Mouse (Mus musculus) CH12F3 (cell line): ENCODE measurements around the gene Soga1.

Experiments
- in situ Hi-C: fragments of 300-500 bp; cut with MboI; formaldehyde crosslinking; loops from 2 replicates; pipeline ENCODE4 v1.14.3; 2020; ENCODE audit warnings: low sequenced_read_pairs

Gene Soga1

GRCm38 (mm10) chr2:157064978-157065878 is 13.8 kb downstream of the Soga1 start:
- in situ Hi-C loops = no loop called here

DNA sequence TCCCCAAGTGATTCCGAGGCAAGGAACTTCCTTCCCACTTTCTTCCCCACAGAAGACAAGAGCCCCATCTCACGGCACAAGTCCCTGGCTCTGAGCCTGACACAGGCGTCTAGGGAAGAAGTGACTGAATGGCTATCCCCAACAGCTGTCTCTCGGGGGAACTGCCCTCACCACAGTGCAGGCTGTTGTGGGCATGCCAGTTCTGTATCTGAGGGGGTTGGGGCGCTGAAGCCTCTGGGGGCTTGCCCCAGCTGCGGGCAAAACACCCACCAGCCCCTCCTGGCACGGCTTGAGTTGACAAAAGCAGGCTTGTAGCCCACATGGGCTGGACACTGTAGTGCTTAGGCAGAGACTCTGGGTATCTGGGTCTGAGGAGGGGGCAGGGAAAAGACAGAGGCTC is 14.9 kb downstream of the Soga1 start:
- in situ Hi-C loops = no loop called here

DNA sequence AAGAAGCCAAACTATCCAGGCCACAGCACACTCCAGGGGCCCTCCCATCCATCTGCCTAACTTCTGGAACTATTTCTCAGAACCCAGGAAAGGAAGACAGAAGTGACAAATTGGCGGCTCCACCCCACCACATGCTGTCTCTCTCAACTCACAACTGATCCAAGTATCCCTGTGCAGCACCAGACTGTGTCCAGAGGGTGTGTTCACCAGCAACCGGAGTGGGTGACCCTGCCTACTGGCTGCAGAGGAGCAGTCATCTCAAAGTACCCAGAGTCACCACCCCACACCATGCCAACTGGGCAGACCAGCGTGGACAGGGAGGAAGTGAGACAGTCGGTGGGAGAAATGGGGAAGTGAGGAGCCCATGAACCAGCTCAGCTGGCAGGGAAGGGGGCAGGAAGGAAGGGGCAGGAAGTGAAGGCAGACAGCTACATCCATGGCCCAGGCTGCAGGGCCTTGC is 15.8 kb downstream of the Soga1 start:
- in situ Hi-C loops = no loop called here

DNA sequence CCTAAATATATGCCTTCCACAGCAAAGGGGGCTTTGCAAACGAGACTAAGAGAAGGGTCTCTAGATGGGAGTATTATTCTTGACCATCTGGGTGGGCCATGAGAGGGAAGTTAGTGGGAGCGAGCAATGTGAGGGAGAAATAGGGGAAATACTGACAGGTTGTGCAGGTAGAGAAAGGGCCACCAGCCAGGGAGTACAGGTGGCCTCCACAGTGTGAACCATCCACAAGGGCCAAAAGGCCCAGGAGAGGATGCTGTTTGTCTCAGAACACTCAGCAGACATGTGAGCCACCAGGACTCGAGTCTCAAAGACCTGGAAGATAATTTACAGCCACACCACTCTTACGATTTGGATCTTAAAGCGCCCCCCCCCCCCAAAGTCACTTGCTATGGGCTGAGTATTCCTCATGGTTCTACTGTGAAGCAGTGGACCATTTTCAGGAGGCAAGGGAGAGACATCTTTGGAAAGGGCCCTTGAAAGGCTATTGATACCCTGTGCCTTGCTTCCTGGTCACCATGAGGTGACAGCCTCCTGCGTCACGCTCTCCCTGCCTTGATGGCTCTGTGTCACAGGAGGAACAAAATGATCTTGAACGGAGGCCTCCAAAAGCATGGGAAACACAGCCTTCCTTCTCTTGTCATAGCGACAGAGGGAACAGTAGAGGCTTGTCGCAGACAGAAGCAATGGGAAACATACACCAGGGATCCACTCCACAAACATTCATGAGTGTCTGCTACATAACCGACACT is 18.3 kb downstream of the Soga1 start:
- in situ Hi-C loops = no loop called here

DNA sequence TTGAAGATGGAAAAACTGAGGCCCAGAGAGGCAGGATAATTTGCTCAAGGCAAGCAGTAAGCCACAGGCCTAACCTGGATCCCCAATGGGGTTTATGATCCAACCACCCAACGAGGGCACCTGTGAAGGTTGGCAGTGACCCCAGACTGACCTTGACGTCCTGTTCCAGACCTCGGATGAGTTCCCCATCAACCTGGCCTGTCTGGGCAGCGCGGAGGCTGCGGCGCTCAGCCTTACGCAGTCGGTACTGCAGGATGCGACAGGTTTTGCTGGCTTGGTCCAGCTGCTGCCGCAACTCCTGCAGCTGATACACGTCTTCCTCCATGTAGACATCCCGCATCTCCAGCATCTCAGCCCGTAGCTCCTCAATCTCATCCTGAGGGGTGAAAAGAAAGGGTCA is 19.0 kb downstream of the Soga1 start:
- in situ Hi-C loops = no loop called here

- in situ Hi-C loops = no loop called here
Observed at GRCm38 (mm10) chr2:157059166-157059565, 19.9 kb downstream of the Soga1 start.

DNA sequence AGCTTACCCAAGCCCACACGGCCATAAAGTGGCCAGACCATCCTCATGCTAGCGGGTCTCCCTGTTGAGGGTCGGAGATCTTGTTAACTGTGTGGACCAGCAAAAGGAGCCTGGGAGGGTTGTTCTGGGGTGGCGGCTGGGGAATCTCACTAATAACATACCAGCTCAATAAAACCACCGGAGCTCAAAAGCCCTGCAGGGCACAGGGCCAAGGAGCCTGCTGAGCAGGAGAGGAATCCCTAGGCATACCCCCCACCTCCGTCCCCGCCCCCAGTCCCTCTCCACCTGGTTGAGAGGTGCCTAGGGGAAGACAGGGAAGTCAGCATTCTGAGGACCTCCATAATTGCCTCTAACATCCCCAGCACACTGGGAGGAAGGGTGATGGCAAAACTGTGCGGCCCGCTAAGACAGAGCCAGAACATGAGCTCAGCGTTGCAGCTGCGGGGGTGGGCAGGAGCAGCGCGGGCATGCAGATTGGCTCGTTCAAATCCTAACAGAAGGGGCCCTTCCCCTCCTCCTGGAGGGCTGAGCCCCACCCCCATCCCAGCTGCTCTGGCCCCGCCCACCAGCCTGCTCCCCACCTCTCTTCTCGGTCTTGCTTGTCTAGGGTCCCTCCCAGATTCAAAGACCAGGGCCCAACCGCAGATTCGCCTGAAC is 20.6 kb downstream of the Soga1 start:
- in situ Hi-C loops = no loop called here

- in situ Hi-C loops = no loop called here
Observed at GRCm38 (mm10) chr2:157057758-157058157, 21.3 kb downstream of the Soga1 start.

GRCm38 (mm10) chr2:157057186-157057585 is 21.9 kb downstream of the Soga1 start:
- in situ Hi-C loops = no loop called here

GRCm38 (mm10) chr2:157055721-157056120 is 23.3 kb downstream of the Soga1 start:
- in situ Hi-C loops = no loop called here

DNA sequence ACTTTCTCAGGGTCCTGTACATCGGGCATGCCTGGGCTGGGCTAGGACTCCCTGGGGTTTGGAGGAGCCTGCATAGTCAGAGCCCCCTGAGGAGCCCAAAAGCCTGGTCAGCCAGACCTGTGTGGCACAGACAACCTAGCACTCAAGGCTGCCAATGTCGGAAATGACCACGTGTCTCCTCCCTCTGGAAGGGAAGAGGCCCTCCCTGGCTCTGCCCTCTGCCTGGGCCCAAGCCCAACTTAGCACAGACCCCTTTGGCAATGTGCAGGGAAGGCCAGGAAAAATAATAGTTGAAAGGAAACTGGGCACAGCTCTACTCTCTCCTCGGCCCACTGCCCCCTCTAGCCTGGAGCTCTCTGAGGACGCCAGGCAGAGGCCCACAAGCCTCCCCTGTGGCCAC is 24.2 kb downstream of the Soga1 start:
- in situ Hi-C loops = no loop called here

- in situ Hi-C loops = no loop called here
Observed at GRCm38 (mm10) chr2:157054297-157054696, 24.8 kb downstream of the Soga1 start.

GRCm38 (mm10) chr2:157053787-157054186 is 25.3 kb downstream of the Soga1 start:
- in situ Hi-C loops = no loop called here

DNA sequence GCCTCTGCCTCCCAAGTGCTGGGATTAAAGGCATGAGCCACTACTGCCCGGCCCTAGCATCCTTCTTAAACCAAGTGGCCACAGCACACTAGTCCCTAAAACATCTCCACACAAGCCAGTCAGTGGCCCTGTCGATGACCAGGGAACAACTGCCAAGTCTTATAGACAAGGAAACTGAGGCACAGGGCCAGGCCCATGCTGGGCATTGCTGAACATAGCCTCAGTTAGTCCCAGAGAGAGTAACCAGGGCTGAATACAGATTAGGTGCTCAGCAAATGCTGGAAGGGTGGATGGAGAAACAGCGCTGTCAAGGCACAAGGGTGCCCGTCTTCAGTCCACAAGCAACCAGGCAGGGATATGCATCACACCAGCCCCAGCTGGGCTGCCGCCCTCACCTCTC is 25.9 kb downstream of the Soga1 start:
- in situ Hi-C loops = no loop called here

DNA sequence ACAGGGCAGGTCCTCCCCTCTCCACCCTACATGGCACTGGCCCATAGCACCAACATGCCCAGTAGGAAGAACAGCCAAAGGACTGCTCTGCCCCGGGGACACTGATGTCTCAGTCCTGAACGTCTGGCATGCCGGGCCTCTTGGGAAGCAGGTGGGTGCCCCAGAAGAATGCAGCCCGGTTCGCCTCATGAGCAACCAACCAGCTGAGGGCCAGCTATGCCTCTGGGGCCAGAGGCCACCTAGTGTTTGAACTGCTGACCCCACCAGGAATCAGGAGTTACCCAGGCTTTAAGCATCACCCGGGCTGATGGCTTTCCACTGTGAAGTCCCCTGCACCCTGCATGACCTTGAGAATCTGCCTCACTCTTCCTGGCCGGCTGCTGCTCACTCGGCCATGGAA is 26.6 kb downstream of the Soga1 start:
- in situ Hi-C loops = no loop called here

GRCm38 (mm10) chr2:157049831-157050243 is 29.2 kb downstream of the Soga1 start:
- in situ Hi-C loops = no loop called here

DNA sequence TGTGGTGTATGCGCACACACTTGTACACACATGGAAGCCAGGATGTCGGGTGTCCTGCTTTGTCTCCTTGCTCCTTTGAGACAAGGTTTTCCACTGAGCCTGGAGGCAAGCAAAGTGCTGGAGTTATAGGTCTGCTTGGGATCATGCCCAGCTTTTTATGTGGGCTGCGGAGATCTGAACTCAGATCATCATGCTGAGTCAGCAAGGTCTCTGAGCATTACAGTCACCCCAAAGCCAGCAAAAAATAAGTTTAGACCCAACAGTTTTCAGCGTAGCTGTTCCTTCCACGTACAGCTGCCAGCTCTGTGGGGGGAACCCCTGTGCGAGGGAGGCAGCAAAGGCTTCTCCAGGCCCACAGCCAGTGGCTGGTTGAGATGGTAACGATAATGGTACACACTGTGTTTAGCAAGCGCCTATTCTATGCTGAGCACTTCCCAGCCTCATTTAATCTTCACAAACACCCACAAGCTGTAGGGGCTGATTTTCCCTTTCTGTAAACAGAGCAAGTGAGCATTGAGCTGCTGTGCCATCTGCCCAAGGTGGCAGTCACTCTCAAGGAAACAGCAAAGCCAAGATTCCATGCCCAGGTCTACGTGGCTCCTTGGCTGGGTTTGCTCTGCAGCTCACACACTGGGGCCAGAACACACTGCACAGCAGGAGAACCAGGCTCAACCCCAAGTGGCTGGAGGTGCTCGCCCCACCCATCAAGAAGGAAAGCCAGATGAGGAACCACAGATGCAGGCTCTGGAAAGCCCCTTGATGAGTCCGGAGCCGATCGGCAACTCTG is 30.5 kb downstream of the Soga1 start:
- in situ Hi-C loops = no loop called here

GRCm38 (mm10) chr2:157046956-157047355 is 32.1 kb downstream of the Soga1 start:
- in situ Hi-C loops = no loop called here

DNA sequence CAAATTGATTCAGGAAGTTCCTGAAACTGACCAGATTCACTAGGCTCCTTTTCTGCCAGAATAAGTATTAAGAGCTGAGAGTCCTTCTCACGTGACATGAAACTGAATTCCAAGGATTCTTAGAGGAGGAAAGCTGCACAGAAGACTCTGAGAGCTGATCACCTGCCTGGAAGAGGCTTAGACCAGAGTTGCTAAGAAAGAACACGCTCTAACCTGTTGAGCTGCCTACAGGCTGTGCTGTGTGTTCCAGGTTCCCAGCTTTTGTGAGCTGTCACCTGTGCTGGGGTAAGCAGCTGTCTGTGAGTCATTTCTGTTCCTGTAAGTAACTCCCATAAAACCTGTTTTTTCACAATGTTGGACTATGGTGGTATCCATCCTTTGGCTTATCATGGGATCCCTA is 33.1 kb downstream of the Soga1 start:
- in situ Hi-C loops = no loop called here

GRCm38 (mm10) chr2:157043987-157044386 is 35.1 kb downstream of the Soga1 start:
- in situ Hi-C loops = no loop called here

DNA sequence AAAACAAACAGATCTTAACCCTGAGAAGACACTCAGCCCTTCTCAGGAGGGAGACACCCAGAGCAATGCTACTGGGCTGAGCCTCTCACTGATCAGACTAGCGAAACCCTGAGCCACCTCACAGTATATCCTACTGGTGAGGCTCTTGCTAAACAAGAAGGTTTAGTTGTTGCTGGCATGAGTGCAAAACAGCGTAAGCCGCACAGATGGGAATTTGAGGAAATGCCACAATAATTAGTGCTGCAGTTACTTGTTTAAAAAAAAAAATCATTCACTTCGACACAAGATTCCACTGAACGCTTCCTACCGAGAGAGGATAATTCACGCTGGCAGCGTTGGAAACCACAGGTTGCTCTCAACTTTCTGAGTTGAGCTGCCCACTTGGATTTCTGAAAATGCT is 35.5 kb downstream of the Soga1 start:
- in situ Hi-C loops = no loop called here
